Mouse (Mus musculus): ENCODE measurements around the gene Vac14.

- no peak for TF ChIP-seq POLR2A (IDR thresholded peaks at IDR 0.05; ENCODE audit: insufficient read depth, low read length)
- no peak for TF ChIP-seq EP300 (IDR thresholded peaks at IDR 0.05; ENCODE audit: insufficient read depth, low read depth, low read length)
Observed at GRCm38 (mm10) chr8:110710593-110710992, 92.2 kb downstream of the Vac14 start.

Measured in ES-Bruce4 (cell line).